Comparison of ENCODE assay signal across 30 mouse cellular contexts in the genomic region with DNA sequence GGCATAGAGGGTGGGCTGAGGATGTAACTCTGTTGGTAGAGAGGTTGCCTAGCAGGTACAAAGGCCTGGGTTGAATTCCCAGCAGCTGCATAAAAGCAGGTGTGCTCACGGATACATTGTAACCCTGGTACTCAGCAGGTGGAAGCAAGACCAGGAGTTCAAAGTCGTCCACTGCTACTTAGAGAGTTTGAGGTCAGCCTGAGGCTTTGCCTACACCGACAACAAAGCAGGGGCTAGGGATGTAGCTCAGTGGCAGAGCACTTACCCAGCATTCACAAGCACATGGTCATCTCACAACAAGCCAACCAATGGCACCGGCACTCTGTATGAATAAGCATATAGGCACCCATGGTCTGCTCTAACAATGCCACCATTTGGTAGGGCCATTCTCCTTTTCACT. TPM values are rescaled to one million over a fixed set of nuclear protein-coding genes. Genes with fewer than 3 reads are reported as not detected.
DNase-seq lines count a peak whose midpoint lies in the region; ATAC-seq and TF ChIP-seq lines count a peak whose summit lies in the region.
"Had no signal": no experiment of that assay in that cellular context is flagged by ENCODE, and none has a peak within 500 bp of the region (broad histone marks: within the 10 kb centered on the region; RNA-seq: fewer than 3 reads in every experiment).

No protein-coding gene starts in this region.

- no peaks in the 10 kb centered on the region for H3K27me3 ChIP-seq in heart, adult 2 months (ENCODE audit: control insufficient read depth, insufficient read depth, low read length)
- no peaks in the 10 kb centered on the region for H3K27me3 ChIP-seq in heart, embryonic 14.5 days (ENCODE audit: control insufficient read depth, insufficient read depth, low read length)
- no peaks in the 10 kb centered on the region for H3K27me3 ChIP-seq in heart, postnatal 0 days (ENCODE audit: control insufficient read depth, insufficient read depth, low read length)
- H3K27me3 ChIP-seq: embryonic facial prominence, embryonic 12.5 days; limb, embryonic 15.5 days; liver, embryonic 15.5 days; midbrain, embryonic 15.5 days had no signal

- no peak overlapping the region for H3K4me3 ChIP-seq in heart, adult 2 months
- no peak overlapping the region for H3K4me3 ChIP-seq in heart, embryonic 14.5 days (ENCODE audit: control insufficient read depth in 1 of 2, insufficient read depth in 1 of 2, low read depth in 1 of 2, low read length in 2 of 2)
- no peak overlapping the region for H3K4me3 ChIP-seq in cortical plate, adult 2 months (ENCODE audit: insufficient read depth, low read length)
- H3K4me3 ChIP-seq in heart, postnatal 0 days (ENCODE audit: low read depth, low read length): no peak overlapping the region
- H3K4me3 ChIP-seq: embryonic facial prominence, embryonic 12.5 days; limb, embryonic 10.5 days; limb, embryonic 15.5 days; liver, embryonic 15.5 days; midbrain, embryonic 15.5 days had no signal

- WGBS in heart, adult 2 months: 72% methylated on average over 4 of the region's 4 CpGs
- 81% methylated on average over 4 of the region's 4 CpGs for WGBS in heart, embryonic 14.5 days
- WGBS in heart, postnatal 0 days: 79% methylated on average over 4 of the region's 4 CpGs

- H3K4me2 ChIP-seq in heart, embryonic 14.5 days (ENCODE audit: low read length): no peak overlapping the region
- no peak overlapping the region for H3K4me2 ChIP-seq in heart, postnatal 0 days (ENCODE audit: low read depth, low read length)
- H3K4me2 ChIP-seq: embryonic facial prominence, embryonic 12.5 days; hindbrain, embryonic 14.5 days; limb, embryonic 15.5 days; liver, embryonic 15.5 days; lung, embryonic 14.5 days; midbrain, embryonic 15.5 days had no signal

- intact Hi-C loops in heart, adult 2 months (cut with DNase I): loop anchor here (2.0 kb wide), 1 partner anchor 43 kb away; no protein-coding TSS in a partner anchor

- no peaks in the 10 kb centered on the region for H3K9me3 ChIP-seq in heart, embryonic 14.5 days (ENCODE audit: control insufficient read depth, low read length)
- H3K9me3 ChIP-seq in heart, postnatal 0 days (replicated peaks; ENCODE audit: control insufficient read depth, low read length): no peaks in the 10 kb centered on the region
- H3K9me3 ChIP-seq: embryonic facial prominence, embryonic 12.5 days; limb, embryonic 10.5 days; limb, embryonic 15.5 days; liver, embryonic 15.5 days; midbrain, embryonic 15.5 days had no signal

- TF ChIP-seq POLR2A in heart, adult 2 months (IDR thresholded peaks at IDR 0.05; ENCODE audit: insufficient read depth, low read depth, low read length): no peak
- TF ChIP-seq POLR2A in cortical plate, adult 2 months (IDR thresholded peaks at IDR 0.05; ENCODE audit: extremely low read depth, insufficient read depth, low read length): no peak

- H3K79me2 ChIP-seq in heart, adult 2 months (replicated peaks; ENCODE audit: control insufficient read depth, insufficient read depth, low read length): no peaks in the 10 kb centered on the region

- no peak overlapping the region for H3K9ac ChIP-seq in heart, adult 2 months (ENCODE audit: low read depth, low read length)
- H3K9ac ChIP-seq in heart, embryonic 14.5 days (ENCODE audit: low read length): no peak overlapping the region
- no peak overlapping the region for H3K9ac ChIP-seq in heart, postnatal 0 days (replicated peaks; ENCODE audit: low read depth, low read length)
- H3K9ac ChIP-seq: embryonic facial prominence, embryonic 12.5 days; hindbrain, embryonic 14.5 days; limb, embryonic 15.5 days; liver, embryonic 15.5 days; lung, embryonic 14.5 days; midbrain, embryonic 15.5 days had no signal

- no peak for TF ChIP-seq CTCF in heart, adult 2 months (IDR thresholded peaks at IDR 0.05)
- TF ChIP-seq CTCF in cortical plate, adult 2 months (IDR thresholded peaks at IDR 0.05; ENCODE audit: extremely low read depth, insufficient read depth, low read length): no peak
- no peak for TF ChIP-seq CTCF in heart, postnatal 0 days (IDR thresholded peaks at IDR 0.05; ENCODE audit: low read depth)

- TF ChIP-seq EP300 in heart, adult 2 months (IDR thresholded peaks at IDR 0.05; ENCODE audit: insufficient read depth, low read depth, low read length): no peak
- TF ChIP-seq EP300 in heart, postnatal 0 days (IDR thresholded peaks at IDR 0.05; ENCODE audit: low read depth): no peak

- no peak for DNase-seq in heart, adult 2 months
- no peak for DNase-seq in heart, postnatal 4 days
- no peak for DNase-seq in heart, adult 8-10 months (ENCODE audit: low spot score)
- DNase-seq in heart, postnatal 0 days (ENCODE audit: low spot score): no peak
- DNase-seq in thymus, postnatal 14 days: no peak
- DNase-seq in thymus, postnatal 10 days (ENCODE audit: low spot score in 2 of 2): no peak
- DNase-seq: cerebellum, adult 11 months; cerebellum, adult 9-10 months; cerebellum, postnatal 36 days; embryo, embryonic 11 days; spleen, adult 18-20 months had no signal

- H3K27ac ChIP-seq in heart, adult 2 months: peak overlapping the region; percentile 85
- peak overlapping the region; percentile 72 to 87; a peak in 3 of 4 replicates for H3K27ac ChIP-seq in heart, embryonic 14.5 days (replicated peaks in 1 of 2; ENCODE audit: control insufficient read depth in 1 of 2, insufficient read depth in 1 of 2, low read depth in 2 of 2, low read length in 2 of 2)
- H3K27ac ChIP-seq in cortical plate, adult 2 months (ENCODE audit: insufficient read depth, low read length): peak overlapping the region; percentile 36; the same call in 1 of the 2 replicates
- H3K27ac ChIP-seq in heart, postnatal 0 days (ENCODE audit: low read depth): peak overlapping the region; percentile 83
- H3K27ac ChIP-seq: embryonic facial prominence, embryonic 12.5 days; hindbrain, embryonic 14.5 days; limb, embryonic 10.5 days; limb, embryonic 15.5 days; liver, embryonic 15.5 days; midbrain, embryonic 15.5 days had no signal

- H3K4me1 ChIP-seq in heart, adult 2 months (ENCODE audit: control insufficient read depth, insufficient read depth, low read length): peaks cover 12% of the 10 kb centered on the region
- peaks cover 22 to 25% of the 10 kb centered on the region in 2 experiments for H3K4me1 ChIP-seq in heart, embryonic 14.5 days (ENCODE audit: control insufficient read depth in 2 of 2, insufficient read depth in 2 of 2, low read length in 2 of 2)
- peaks cover 7% of the 10 kb centered on the region for H3K4me1 ChIP-seq in cortical plate, adult 2 months (ENCODE audit: control insufficient read depth, insufficient read depth, low read length)
- H3K4me1 ChIP-seq in heart, postnatal 0 days (ENCODE audit: control insufficient read depth, insufficient read depth): peaks cover 18% of the 10 kb centered on the region
- H3K4me1 ChIP-seq: embryonic facial prominence, embryonic 12.5 days; limb, embryonic 10.5 days; limb, embryonic 15.5 days; midbrain, embryonic 15.5 days had no signal

- ATAC-seq in heart, embryonic 14.5 days (ENCODE audit: insufficient number of reproducible peaks, insufficient read depth, low FRiP score, low read depth): no peak
- peak; percentile 3; the same call in 1 of the 2 replicates for ATAC-seq in heart, postnatal 0 days (ENCODE audit: insufficient read depth, low read depth)
- ATAC-seq: forebrain, embryonic 14.5 days; midbrain, embryonic 15.5 days; Patski had no signal

- peaks cover 2% of the 10 kb centered on the region for H3K36me3 ChIP-seq in heart, adult 2 months (ENCODE audit: control insufficient read depth, insufficient read depth, low read length)
- no peaks in the 10 kb centered on the region for H3K36me3 ChIP-seq in heart, embryonic 14.5 days (ENCODE audit: control insufficient read depth, insufficient read depth, low read length)
- no peaks in the 10 kb centered on the region for H3K36me3 ChIP-seq in heart, postnatal 0 days (replicated peaks; ENCODE audit: control insufficient read depth, insufficient read depth, low read length)
- H3K36me3 ChIP-seq: embryonic facial prominence, embryonic 12.5 days; limb, embryonic 10.5 days; limb, embryonic 15.5 days; liver, embryonic 15.5 days; midbrain, embryonic 15.5 days had no signal

RNA-seq across cellular contexts. Expression of a gene that starts 46.3 kb away (rescaled TPM):
- 100 to 1,000 TPM in 1 of 2 experiments, 10 to 100 TPM in 1; 96.6 to 110 TPM for total RNA-seq in heart, adult 2 months (2021)
- 32.1 and 43.5 TPM in 2 replicates for polyA plus RNA-seq in heart, adult 2 months (2012; rRNA removed)
- total RNA-seq in heart, postnatal 4 days (2021): 10 to 100 TPM; 69.3 to 75.7 TPM
- polyA plus RNA-seq in heart, embryonic 14.5 days (2014; fragmentation: Nextera tagmentation; extraction: Ambion mirVana): 8.7 and 9.5 TPM in 2 replicates
- total RNA-seq in heart, adult 8-10 months (2022): 100 to 1,000 TPM in 3 of 4 experiments, 10 to 100 TPM in 1; 99.8 to 126 (median 104) TPM
- 2.5 TPM in 2 replicates for polyA plus RNA-seq in cortical plate, adult 2 months (2012; rRNA removed)
- 26.5 and 33.5 TPM in 2 replicates for total RNA-seq in heart, postnatal 0 days (2014; rRNA removed; ENCODE audit: low replicate concordance)
- polyA plus RNA-seq in heart, postnatal 0 days (2015; fragmentation: Nextera tagmentation; extraction: Ambion mirVana): 12.2 and 12.7 TPM in 2 replicates
- total RNA-seq: hematopoietic stem cell, adult 5-6 weeks; MEL; neutrophil, adult 5-6 weeks had no signal
- polyA plus RNA-seq: kidney, embryonic 14.5 days; Patski had no signal

RNA-seq across cellular contexts. Expression of a gene that starts 58.0 kb away (rescaled TPM):
- not detected for total RNA-seq in heart, adult 2 months (2021)
- not detected in 2 replicates for polyA plus RNA-seq in heart, adult 2 months (2012; rRNA removed)
- not detected for total RNA-seq in heart, postnatal 4 days (2021)
- not detected in 2 replicates for polyA plus RNA-seq in heart, embryonic 14.5 days (2014; fragmentation: Nextera tagmentation; extraction: Ambion mirVana)
- not detected for total RNA-seq in heart, adult 8-10 months (2022)
- polyA plus RNA-seq in cortical plate, adult 2 months (2012; rRNA removed): 2.8 and 3.7 TPM in 2 replicates
- not detected in 2 replicates for total RNA-seq in heart, postnatal 0 days (2014; rRNA removed; ENCODE audit: low replicate concordance)
- polyA plus RNA-seq in heart, postnatal 0 days (2015; fragmentation: Nextera tagmentation; extraction: Ambion mirVana): not detected in 2 replicates
- total RNA-seq: adrenal gland, postnatal 14 days; gastrocnemius, postnatal 36 days; hematopoietic stem cell, adult 5-6 weeks; MEL; neutrophil, adult 5-6 weeks had no signal
- polyA plus RNA-seq: intestine, postnatal 0 days; kidney, embryonic 14.5 days; limb, embryonic 15.5 days; liver, embryonic 15.5 days; Patski; stomach, embryonic 16.5 days had no signal
